Mouse (Mus musculus) midbrain, embryonic 15.5 days (tissue): ENCODE results near the gene Raver1. TPM values are rescaled to one million over a fixed set of nuclear protein-coding genes. Genes with fewer than 3 reads are reported as not detected.

ENCODE experiments used
- microRNA counts: library from miRNA; unstranded; fragments of <30 nt; microRNA quantifications from one replicate; lab custom pipeline; 2016
- microRNA-seq: library from miRNA; unstranded; fragments of <30 nt; microRNA quantifications from one replicate; pipeline ENCODE4, GENCODE M21; 2016
- polyA plus RNA-seq: library from polyadenylated mRNA; unstranded; fragments of >200 nt; fragmentation: Nextera tagmentation; extraction: Ambion mirVana; gene quantifications from 2 replicates; pipeline ENCODE4 v1.2.1, GENCODE M21; 2015

Gene Raver1
- polyA plus RNA-seq, 1 experiment from 2014 or later: 35.0 TPM

MicroRNAs within 50 kb of the gene (microRNA counts, 519-probe panel; counts per million panel counts)
- microRNA mmu-miR-1900 (lab: Ali Mortazavi, UCI): 2,996 counts per million, percentile 67 among the panel's probes with 10 or more counts

Small RNA genes within 50 kb of the gene (microRNA-seq; reads per million reads assigned to microRNA genes)
- gene Mir1900 (not detected), gene Mir7082 (1.7 reads per million)

Other genes with a start within 250 kb of the Raver1 start
- gene A230050P20Rik, start 223.4 kb downstream of the Raver1 start, polyA plus RNA-seq: 6.8 and 7.3 TPM in 2 replicates
- gene Angptl6, start 212.3 kb downstream of the Raver1 start, polyA plus RNA-seq: 15.3 and 16.8 TPM in 2 replicates
- gene Ppan, start 203.8 kb downstream of the Raver1 start, polyA plus RNA-seq: 49.1 and 50.5 TPM in 2 replicates
- 245 and 249 TPM in 2 replicates for gene Eif3g, start 193.4 kb downstream of the Raver1 start, polyA plus RNA-seq
- gene Dnmt1, start 132.1 kb downstream of the Raver1 start, polyA plus RNA-seq: 73.4 and 78.1 TPM in 2 replicates
- 11.3 and 11.7 TPM in 2 replicates for gene S1pr2, start 115.2 kb downstream of the Raver1 start, polyA plus RNA-seq
- 93.4 and 110 TPM in 2 replicates for gene Mrpl4, start 89.3 kb downstream of the Raver1 start, polyA plus RNA-seq
- gene Icam1, start 76.0 kb downstream of the Raver1 start, polyA plus RNA-seq: 3.3 and 3.9 TPM in 2 replicates
- 0.27 TPM in 2 replicates for gene Icam4, start 62.6 kb downstream of the Raver1 start, polyA plus RNA-seq
- 1.8 TPM in 2 replicates for gene Icam5, start 59.9 kb downstream of the Raver1 start, polyA plus RNA-seq
- 0.86 and 3.1 TPM in 2 replicates for gene Zglp1, start 24.9 kb downstream of the Raver1 start, polyA plus RNA-seq
- gene Gm49373, start 18.9 kb downstream of the Raver1 start, polyA plus RNA-seq: 1.9 and 2.4 TPM in 2 replicates
- 70.1 and 70.5 TPM in 2 replicates for gene Fdx1l, start 18.4 kb downstream of the Raver1 start, polyA plus RNA-seq
- gene Gm38431, start within 50 bp of the Raver1 start, polyA plus RNA-seq: 2.2 and 2.3 TPM in 2 replicates
- gene Tyk2, start 39.2 kb upstream of the Raver1 start, polyA plus RNA-seq: 12.5 TPM in 2 replicates
- gene Cdc37, start 58.0 kb upstream of the Raver1 start, polyA plus RNA-seq: 215 and 226 TPM in 2 replicates
- 42.7 and 44.5 TPM in 2 replicates for gene Pde4a, start 73.7 kb upstream of the Raver1 start, polyA plus RNA-seq
- gene Keap1, start 147.4 kb upstream of the Raver1 start, polyA plus RNA-seq: 75.4 and 78.7 TPM in 2 replicates
- 2.8 and 4.2 TPM in 2 replicates for gene S1pr5, start 156.4 kb upstream of the Raver1 start, polyA plus RNA-seq
- gene Atg4d, start 173.3 kb upstream of the Raver1 start, polyA plus RNA-seq: 54.7 and 55.7 TPM in 2 replicates
- 17.1 and 20.8 TPM in 2 replicates for gene Kri1, start 196.0 kb upstream of the Raver1 start, polyA plus RNA-seq
- gene Cdkn2d, start 199.4 kb upstream of the Raver1 start, polyA plus RNA-seq: 87.3 and 92.1 TPM in 2 replicates
- gene Ap1m2, start 220.3 kb upstream of the Raver1 start, polyA plus RNA-seq: 1.1 and 1.2 TPM in 2 replicates
- 63.3 and 70.0 TPM in 2 replicates for gene Slc44a2, start 228.7 kb upstream of the Raver1 start, polyA plus RNA-seq